Mouse (Mus musculus): ENCODE measurements at regions not wholly inside any gene's neighbourhood (a gene's known extent, or its start where the extent isn't known, plus 50 kb on each side); places are given as distances from the start of the nearest gene placed in this dataset.
A peak's percentile ranks its signal among the peaks of the same experiment; 100 is the strongest.

GRCm38 (mm10) chr9:69705942-69706341 is 54.8 kb downstream of the Foxb1 start:
- DNase-seq (ENCODE audit: low read depth, low spot score) = no peak

GRCm38 (mm10) chr9:69705071-69705470 is 55.7 kb downstream of the Foxb1 start:
- no peak for DNase-seq (ENCODE audit: low read depth, low spot score)

- no peak for DNase-seq (ENCODE audit: low read depth, low spot score)
These were observed 57.0 kb downstream of the Foxb1 start for GRCm38 (mm10) chr9:69703731-69704130.

DNA sequence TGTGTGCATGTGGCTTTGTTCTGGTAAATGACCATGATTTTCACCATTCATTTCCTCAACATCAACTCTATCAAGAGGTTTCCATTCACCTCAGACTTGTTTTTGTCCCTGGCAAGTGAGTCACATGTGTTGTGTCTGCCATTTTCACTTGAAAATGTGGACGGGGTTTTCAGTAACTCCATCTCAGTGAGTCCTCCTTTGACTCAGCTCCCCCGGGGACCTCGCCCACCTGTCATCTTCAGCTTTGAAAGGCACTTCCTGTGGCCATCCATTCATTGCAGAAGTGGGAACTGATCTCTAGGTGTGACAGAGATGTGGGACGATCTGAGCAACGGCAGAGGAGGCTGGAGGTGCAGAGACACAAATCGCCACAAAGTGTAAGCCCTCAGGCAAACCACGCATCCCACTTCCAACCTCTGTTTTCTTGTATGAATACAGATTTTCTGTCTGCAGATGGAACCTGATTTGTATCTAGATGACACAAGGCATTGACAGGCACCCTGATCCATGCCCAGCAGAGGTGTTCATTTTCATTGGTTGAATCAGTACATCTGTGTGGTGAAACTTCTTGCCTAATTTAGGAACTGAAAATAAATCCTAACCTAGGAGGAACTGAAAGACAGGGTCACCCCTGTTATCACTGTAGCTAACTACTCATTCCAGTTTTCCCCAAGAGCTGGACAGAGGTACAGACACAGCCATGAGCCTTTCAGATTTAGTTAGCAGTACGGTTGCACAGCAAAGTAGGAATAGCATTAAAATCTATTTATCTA is 58.4 kb downstream of the Foxb1 start:
- DNase-seq (ENCODE audit: low read depth, low spot score) = no peak

- DNase-seq (ENCODE audit: low read depth, low spot score) = no peak
These were observed 60.0 kb downstream of the Foxb1 start for GRCm38 (mm10) chr9:69700696-69701095.

- DNase-seq (ENCODE audit: low read depth, low spot score) = no peak
These were observed 69.0 kb downstream of the Foxb1 start for GRCm38 (mm10) chr9:69691756-69692155.

DNA sequence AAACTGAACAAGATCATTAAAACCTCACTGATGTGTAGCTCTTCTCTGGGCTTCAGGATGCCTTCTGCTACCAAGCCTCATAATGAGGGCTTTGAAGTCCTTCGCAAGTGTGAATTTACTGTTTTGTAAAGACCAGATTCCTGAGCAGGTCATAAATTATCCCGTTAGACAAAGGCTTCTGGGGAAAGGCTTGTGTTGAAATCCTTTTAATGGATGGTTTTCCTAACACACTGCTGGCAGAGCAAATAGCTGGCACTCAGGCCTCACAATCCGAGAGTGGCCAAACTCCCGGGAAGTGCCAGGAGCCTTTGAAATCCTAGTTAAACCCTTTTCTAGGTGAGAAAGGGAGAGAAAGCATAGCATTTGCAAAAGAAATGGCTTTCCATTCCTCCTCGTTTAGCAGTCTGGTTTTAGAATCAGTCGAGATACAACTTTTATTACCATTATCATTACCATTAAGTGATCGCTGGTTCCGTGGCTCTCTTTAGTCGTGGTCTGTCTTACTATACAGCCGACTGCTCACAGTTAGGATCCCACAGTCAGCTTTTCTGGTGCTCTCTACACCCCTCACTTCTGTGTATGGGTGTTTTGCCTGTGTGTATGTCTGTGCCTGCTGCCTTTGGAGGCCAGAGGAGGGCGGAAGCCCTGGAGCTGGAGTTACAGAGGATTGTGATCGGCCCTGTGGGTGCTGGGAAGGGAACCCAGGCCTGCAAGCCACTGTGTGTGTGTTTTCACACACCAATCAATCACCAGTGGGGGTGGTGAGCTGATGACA is 73.2 kb downstream of the Foxb1 start:
- DNase-seq (ENCODE audit: low read depth, low spot score) = peak; percentile 81

- DNase-seq (ENCODE audit: low read depth, low spot score) = no peak
These were observed 74.0 kb downstream of the Foxb1 start for GRCm38 (mm10) chr9:69686766-69687165.

GRCm38 (mm10) chr9:69685630-69686029 is 75.1 kb downstream of the Foxb1 start:
- DNase-seq (ENCODE audit: low read depth, low spot score) = no peak

GRCm38 (mm10) chr9:69681372-69682213 is 79.1 kb downstream of the Foxb1 start:
- peak; percentile 58 for DNase-seq (ENCODE audit: low read depth, low spot score)

- no peak for DNase-seq (ENCODE audit: low read depth, low spot score)
These were observed 82.1 kb downstream of the Foxb1 start for GRCm38 (mm10) chr9:69678634-69679033.

DNA sequence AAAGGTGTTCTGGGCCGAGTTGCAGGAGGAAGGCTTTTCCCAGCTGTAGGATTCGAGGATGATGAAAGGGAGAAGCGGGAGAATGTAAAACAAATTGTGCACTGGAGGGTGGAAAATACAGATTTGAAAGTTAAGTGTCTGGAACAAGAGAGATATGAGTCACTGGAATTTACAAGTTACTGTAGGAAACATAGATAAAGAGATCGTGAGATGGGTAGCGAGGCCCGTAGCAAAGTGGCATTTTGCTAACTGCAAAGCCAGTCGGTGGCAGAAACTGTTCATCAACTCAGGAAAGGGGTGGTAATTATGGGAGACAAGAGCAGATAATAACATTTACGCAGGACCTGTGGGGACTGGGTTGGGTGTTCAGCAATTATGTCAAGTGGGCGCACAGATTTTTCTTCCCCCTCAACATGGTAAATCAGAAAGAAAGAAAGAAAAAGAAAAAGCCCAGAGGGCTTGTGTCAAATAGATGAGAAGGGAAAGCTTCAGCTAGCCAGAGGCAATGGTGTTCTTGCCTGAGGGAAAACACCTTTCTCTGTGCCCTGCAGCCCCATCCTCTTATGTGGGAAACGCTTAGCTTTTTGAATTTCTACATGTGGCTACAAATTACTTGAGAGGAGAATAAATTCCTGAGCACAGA is 87.2 kb downstream of the Foxb1 start:
- no peak for DNase-seq (ENCODE audit: low read depth, low spot score)

DNA sequence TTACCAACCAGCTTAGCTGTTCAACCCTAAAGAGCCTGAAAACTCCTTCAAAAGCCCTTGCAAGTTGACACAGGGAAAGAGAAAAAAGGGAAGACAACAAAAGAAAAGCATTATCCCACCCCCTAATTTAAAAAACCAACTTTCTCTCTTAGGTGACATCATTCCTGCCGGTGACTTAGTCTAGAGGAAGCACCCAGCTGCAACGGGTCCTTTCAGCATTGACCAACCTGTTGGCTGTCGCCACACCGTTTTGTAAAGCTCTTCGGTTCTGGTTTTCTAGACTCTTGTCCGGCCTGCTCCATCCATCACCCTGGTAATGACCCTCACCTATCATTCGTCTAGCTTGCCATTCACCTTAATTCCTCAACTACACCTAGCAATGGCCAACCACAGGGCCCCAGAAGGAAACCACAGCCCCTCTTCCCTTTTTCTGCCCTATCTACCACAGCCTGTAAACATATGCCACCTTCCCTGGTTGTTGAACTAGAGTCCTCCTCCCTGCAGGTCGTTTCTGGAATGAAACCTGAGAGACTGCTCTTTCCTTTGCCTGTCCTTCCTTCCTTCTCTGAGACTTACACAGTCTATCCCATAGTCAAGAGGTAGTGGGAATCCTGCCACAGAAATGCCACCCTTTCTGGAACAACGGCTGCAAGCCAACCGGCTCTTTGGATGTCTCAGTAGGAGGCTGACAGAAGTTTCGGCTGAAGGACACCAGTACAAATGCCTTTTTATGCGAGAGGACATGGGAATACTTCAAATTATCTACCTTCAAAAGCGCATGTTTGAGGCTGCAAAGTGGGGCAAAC is 87.9 kb downstream of the Foxb1 start:
- no peak for DNase-seq (ENCODE audit: low read depth, low spot score)

- DNase-seq (ENCODE audit: low read depth, low spot score) = no peak
These were observed 89.5 kb downstream of the Foxb1 start for GRCm38 (mm10) chr9:69671199-69671598.

GRCm38 (mm10) chr9:69670551-69671044 is 90.1 kb downstream of the Foxb1 start:
- DNase-seq (ENCODE audit: low read depth, low spot score) = peak; percentile 69

- no peak for DNase-seq (ENCODE audit: low read depth, low spot score)
These were observed 90.9 kb downstream of the Foxb1 start for GRCm38 (mm10) chr9:69669611-69670550.

DNA sequence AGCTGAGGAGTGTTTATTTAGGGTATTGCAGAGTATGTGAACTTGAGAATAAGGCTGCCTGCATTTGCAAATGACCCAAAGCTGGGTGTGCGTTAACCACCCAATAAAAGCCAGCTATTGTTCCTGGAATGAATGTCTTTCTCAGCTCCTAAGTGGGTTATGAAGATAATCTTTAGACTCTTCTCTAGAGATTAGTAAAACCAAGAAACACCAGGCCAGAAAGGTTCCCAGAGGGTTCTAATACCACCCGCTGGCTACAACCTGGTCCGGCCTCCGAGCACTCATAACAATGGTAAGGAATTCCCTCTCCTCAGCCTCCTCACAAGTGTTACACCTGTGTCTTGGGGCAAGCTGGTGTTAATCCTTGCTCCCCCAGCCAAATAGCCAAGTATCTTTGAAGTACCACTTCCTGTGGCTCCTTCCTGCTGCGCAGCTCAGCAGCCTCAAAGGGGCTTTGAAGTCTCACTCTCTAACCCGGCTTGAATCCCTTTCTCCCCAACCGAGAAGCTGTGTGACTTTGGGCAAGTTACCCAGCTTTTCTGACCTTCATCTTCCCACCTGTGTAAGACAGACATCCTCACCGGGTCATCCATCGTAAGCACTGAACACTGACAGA is 92.2 kb downstream of the Foxb1 start:
- DNase-seq (ENCODE audit: low read depth, low spot score) = no peak

GRCm38 (mm10) chr9:69667064-69667533 is 93.6 kb downstream of the Foxb1 start:
- DNase-seq (ENCODE audit: low read depth, low spot score) = no peak

GRCm38 (mm10) chr9:69664201-69664600 is 96.5 kb downstream of the Foxb1 start:
- no peak for DNase-seq (ENCODE audit: low read depth, low spot score)

All from mesoderm, embryonic 11.5 days (tissue).